Mouse (Mus musculus) MEL-GATA-1-ER (cell line): ENCODE results near the gene Homer2.

Experiments
- DNase-seq: peaks from one replicate; pipeline ENCODE4 v3.0.0-alpha.2; 2012; ENCODE audit warnings: low read depth; ENCODE audit errors: extremely low read depth

The Homer2 gene

DNA sequence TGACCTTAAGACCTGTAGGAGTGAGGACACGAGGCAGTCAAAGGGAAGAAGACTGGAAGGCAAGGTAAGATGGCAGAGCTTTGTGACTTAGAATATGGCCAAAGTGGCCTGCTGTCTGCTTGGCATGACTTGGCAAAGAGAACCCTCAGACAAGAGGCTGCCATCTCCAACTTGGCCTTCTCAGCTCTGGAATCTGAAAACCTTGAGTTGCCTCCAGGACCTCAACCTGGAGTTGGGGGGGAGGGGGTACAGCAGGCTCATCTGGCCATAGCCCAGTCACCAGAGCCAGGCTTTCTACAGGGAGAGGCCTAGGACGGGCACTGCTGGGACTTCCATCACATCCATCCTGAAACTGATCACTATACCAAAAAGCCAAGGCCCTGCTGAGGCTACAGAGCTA lies 55.0 kb downstream of the Homer2 start:
- DNase-seq: no peak

GRCm38 (mm10) chr7:81651284-81651683 lies 56.0 kb downstream of the Homer2 start:
- no peak for DNase-seq

DNA sequence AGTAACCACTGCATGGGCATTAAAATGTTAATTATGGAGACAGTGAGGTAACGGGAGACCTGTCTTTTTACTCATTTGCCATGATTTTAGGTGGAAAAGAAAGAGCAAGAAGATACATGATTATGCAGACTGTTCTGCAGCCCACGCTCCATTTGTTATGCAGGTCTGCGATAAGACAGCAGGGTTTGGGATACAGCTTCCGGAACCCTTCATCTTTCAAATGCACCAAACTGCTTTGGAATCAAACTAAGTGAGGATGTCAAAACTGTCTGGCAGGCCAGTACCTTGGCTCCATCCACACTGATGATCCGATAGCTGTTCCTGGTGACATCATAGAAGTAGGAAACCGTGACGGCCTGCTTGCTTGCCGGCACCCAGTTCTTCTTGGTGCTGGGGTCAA lies 58.1 kb downstream of the Homer2 start:
- no peak for DNase-seq

DNA sequence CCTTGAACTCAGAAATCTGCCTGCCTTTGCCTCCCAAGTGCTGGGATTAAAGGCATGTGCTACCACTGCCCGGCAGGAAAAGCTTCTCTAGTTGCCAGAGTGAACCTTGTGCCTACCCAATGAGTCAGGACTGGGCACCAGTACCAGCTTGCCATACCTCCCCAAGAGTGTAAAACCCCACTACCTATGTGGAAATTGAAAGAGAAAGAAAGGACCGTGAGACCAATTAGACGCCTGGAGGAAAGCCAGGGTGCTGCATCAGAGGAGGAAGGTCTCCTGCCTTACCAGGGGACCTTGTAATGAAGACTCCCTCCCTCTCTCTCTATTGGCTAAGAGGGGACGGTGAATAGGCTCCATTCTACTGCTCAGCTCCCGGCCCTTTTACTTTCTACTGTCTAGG lies 59.4 kb downstream of the Homer2 start:
- DNase-seq: no peak

GRCm38 (mm10) chr7:81644551-81645235 lies 62.6 kb downstream of the Homer2 start:
- no peak for DNase-seq

GRCm38 (mm10) chr7:81641101-81641500 lies 66.2 kb downstream of the Homer2 start:
- no peak for DNase-seq

DNA sequence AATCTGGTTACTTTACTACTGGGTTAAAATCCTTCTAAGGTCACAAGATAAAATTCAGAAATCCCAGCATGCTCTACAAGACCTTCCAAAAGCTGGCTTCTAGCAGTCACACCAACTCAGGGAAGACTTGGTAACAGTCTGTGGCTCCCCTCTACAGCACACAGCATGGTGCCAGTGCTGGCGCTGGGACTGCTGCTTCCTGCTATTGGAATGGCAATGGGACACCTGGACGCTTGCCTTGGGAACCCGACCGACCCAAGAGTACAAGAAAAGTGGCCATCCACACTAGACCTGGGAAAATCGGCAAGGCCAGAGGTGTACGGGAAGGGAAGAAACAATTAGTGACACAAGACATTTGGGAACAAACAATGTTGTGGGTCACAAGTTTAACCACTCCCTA lies 74.7 kb downstream of the Homer2 start:
- DNase-seq: no peak

DNA sequence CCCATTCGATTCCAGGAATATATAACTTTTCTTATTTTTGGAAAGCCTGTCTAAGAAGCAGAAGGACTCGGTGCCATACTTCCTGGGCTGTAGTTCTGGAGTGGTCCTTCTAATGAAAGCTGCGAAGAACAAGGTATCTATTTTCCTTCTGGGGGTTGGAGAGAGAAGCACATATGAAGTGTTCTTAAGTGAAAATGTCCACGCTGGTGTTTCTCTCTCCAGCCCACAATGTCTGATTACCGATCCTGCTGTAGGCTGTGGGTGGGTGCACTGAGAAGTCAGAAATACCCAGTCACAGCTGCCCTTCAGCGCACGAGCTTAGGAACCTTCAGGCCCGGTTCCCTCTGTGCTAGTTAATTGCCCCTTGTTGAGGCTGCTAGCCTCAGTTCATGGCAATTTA lies 76.1 kb downstream of the Homer2 start:
- no peak for DNase-seq

- peak; percentile 16 for DNase-seq
Measured at GRCm38 (mm10) chr7:81626460-81626859, 80.9 kb downstream of the Homer2 start.

DNA sequence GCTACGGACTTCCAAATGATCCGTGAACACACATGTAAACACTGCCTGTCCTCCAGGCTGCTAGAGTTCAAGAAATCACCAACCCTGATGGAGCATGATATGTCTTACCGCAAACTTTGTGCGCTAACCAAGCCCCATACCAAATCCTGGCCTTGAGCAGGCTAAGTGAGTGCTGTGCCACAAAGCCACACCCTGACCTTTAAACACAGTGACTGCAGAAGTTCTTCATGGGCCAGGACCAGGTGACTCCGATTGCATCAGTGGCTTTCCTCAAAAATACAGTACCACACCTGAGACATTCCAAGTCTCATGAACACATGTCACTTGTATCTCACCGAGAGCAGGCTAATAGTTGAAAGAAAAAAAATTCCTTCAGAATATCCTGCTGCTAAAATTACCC lies 83.6 kb downstream of the Homer2 start:
- DNase-seq: no peak

DNA sequence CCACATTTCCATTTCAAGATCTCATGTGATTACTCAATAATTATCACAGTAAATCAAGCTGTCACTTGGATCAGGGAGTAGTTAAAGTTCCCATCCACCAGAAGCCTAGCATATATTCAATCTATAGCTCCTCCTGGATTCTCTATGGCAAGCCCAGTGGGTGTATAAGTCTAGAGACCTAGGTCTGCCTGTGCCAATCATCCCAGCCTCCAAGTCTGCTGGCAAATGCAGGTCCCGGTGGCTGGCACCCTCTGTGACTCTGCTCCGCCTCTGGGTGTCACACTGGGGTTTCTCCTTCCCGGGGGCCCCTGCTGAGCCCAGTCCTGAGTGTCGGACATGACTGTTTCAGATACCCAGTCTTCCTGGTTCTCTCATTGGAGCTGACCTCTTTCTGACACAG lies 84.5 kb downstream of the Homer2 start:
- no peak for DNase-seq

GRCm38 (mm10) chr7:81615031-81615430 lies 92.3 kb downstream of the Homer2 start:
- DNase-seq: no peak

- no peak for DNase-seq
Measured at GRCm38 (mm10) chr7:81612856-81613635, 94.3 kb downstream of the Homer2 start.

- DNase-seq: no peak
Measured at GRCm38 (mm10) chr7:81610125-81610524, 97.2 kb downstream of the Homer2 start.

- no peak for DNase-seq
Measured at GRCm38 (mm10) chr7:81606452-81606851, 100.9 kb downstream of the Homer2 start.

- peak; percentile 44 for DNase-seq
Measured at GRCm38 (mm10) chr7:81605489-81605888, 101.8 kb downstream of the Homer2 start.

DNA sequence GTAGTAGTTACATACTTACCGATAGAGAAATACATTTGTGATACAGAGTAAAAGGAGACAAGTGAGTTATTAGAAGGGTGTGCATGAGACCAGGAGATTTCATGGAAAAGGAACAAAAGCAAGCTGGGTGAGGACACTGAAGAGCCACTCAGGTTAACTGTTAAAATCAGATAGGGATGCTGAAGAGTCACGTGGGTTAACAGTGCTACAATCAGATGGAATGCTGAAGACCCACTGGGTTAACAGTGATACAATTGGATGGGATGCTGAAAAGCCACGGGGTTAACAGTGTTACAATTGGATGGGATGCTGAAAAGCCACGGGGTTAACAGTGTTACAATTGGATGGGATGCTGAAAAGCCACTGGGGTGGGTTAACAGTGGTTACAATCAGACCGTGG lies 102.3 kb downstream of the Homer2 start:
- DNase-seq: no peak

DNA sequence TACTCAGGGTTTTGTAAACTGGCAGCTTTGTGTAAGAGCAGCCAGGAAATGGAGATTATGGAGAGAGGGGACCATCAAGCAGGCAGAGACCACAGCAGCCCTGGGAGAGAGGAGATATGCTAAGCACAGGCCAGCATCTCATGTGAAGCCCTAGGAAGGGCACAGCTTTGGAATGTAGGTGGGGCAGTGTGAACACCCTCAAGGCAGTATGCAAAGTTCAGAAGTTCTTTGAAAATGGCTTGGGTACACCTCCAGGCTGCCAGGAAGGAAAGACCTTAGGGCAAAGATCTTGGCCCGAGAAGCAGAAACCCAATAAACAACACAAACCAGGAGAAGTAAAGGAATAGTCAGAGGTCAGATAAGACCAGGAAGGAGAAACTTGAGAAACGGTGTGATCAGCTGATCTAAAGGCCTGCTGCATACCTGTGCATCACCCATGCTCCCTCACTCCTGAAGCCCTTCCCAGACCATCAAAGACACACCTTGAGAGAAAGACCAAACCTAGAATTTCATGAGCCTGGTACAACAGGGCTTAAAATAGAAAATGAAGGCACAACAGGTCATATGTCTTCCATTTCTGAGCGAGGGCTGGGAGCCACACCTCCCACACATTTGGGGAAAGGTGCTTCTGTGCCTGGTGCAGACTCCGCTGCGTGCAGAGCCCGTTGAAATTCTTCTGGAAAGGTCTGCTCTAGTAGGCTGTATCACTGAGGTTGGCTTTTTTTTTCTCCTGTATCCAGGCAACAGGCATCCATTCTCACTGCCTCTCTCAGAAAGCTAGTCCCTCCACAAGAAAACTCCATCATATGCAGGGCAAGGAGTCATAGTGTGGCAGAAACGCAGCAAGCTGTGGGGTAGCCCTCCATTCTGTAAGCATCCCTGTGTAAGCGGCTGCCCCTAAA lies 107.7 kb downstream of the Homer2 start:
- DNase-seq: no peak

- no peak for DNase-seq
Measured at GRCm38 (mm10) chr7:81597660-81598059, 109.7 kb downstream of the Homer2 start.

- no peak for DNase-seq
Measured at GRCm38 (mm10) chr7:81596086-81596485, 111.2 kb downstream of the Homer2 start.

DNA sequence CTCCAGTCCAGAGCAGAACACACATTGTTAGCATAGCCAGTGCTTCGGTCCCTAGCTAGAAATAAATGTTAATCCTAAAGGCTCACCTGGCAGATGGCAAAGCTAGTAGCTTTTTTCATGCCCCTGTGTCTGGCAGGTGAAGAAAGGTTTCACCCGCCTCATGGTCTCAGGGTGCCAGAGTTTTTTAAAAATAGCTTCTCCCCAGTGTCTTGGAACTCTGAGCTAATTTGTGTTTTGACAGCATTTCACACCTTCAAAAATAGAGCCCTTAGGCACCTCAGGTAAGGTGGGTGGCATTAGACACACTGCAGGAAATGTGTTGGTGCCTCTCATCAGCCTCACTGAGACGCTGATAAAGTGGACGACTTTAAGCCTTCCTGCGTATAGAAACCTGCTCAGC lies 112.3 kb downstream of the Homer2 start:
- no peak for DNase-seq

DNA sequence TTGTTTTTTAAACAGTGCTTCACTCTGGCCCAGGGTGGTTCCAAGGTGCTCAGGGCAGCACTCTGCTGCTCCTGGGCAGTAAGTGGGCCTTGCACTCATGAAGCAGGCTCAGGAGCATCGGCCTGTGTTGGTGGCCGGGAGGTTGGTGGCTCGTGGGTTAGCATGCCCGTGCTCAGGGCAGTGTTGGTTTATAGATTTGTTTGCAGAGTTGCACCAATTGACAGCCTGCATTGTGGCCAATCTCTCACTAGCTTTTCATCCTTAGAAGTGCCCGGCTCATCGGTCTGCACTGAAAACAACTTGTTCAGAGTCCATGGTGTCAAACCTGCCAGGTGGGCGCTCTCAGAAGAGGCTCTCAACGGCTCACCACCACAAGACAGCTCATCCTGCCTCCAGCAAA lies 113.9 kb downstream of the Homer2 start:
- DNase-seq: no peak
